Mouse (Mus musculus): ENCODE data around the gene Grik4.

DNA sequence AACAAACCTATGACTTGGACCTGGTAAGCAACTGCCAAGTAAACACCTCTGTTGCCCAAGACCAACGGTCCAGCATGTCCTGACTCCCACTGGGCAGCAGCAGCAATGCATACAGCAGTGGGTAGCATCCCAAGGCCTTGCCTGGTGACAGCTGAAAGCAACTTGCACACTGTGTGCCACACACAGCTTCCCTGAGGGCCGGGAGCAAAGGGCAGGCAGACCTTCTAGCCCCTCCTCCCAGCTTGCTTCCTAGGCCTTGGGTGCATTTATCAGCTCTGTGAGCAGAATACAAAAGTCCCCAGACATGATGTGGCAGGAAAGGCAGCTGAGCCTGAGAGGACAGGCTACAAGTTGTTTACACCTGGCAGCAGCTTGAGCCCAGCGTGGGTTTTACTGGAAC, 37.3 kb downstream of the Grik4 start:
- TF ChIP-seq CTCF (IDR thresholded peaks at IDR 0.05; ENCODE audit: insufficient read depth, low read depth, low read length) (no peak), POLR2A (IDR thresholded peaks at IDR 0.05; ENCODE audit: insufficient read depth, low read depth, low read length) (no peak)

Data from olfactory bulb, adult 2 months (tissue).